Mouse (Mus musculus) stomach, postnatal 0 days (tissue): ENCODE measurements around the gene 1190005I06Rik.

Experiments used
- CTCF ChIP-seq: IDR thresholded peaks from 2 replicates; pipeline ENCODE4 v1.5.1; 2016; ENCODE audit warnings: antibody characterized with exemption, low read depth, mild to moderate bottlenecking, moderate library complexity
- EP300 ChIP-seq: optimal IDR thresholded peaks from 2 replicates; pipeline ENCODE3; 2016; ENCODE audit warnings: antibody characterized with exemption

DNA sequence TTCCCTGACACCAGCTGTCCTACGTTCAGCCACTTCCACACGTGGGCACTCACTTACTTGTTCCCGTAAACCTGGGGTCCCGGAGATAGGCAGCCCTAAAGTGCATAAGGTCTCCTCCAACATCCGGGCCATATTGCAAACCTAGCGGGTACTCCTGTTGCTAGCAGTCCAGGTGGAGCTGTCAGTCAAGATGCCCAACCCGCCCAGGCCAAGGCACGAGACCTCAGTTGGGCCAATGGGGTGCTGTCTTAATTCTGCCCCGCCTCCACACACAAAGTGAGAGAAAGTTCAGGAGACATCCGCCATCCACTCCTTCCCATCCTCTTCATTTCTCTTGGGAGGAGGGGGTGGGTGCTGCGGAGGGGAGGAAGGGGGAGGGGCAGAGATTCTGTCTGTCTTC lies 21.0 kb downstream of the 1190005I06Rik start:
- no peak for TF ChIP-seq CTCF
- no peak for TF ChIP-seq EP300
